Mouse (Mus musculus) activated CD4-positive, CD25-positive, alpha-beta regulatory T cell, adult 4 months (primary cell): Measurements from ENCODE around the gene Traf3. TPM values are rescaled to one million over a fixed set of nuclear protein-coding genes. Genes with fewer than 3 reads are reported as not detected.

Experiments
- polyA plus RNA-seq, 2 experiments: library from polyadenylated mRNA; unstranded; fragments of 100-300 nt; shearing (Covaris generic); gene quantifications; one replicate each; pipeline ENCODE4 v1.2.1; 2017

Gene Traf3
- polyA plus RNA-seq, 2 experiments from 2014 or later = 14.4 to 15.5 TPM

Other genes starting within 250 kb of the Traf3 start
- 1 to 10 TPM in 1 of 2 experiments, under 1 TPM in 1; 0.74 to 1.2 TPM for gene Ankrd9, start 187.3 kb upstream of the Traf3 start, polyA plus RNA-seq
- 10 to 100 TPM; 14.7 to 15.9 TPM for gene Rcor1, start 127.0 kb upstream of the Traf3 start, polyA plus RNA-seq
- gene 4930595D18Rik, start 18.1 kb downstream of the Traf3 start, polyA plus RNA-seq = 1 to 10 TPM in 1 of 2 experiments, not detected in 1; 2.8 TPM
- gene Amn, start 104.7 kb downstream of the Traf3 start, polyA plus RNA-seq = not detected
- gene Cdc42bpb, start 211.3 kb downstream of the Traf3 start, polyA plus RNA-seq = under 1 TPM; 0.25 to 0.27 TPM
- not detected for gene Lbhd2, start 240.4 kb downstream of the Traf3 start, polyA plus RNA-seq